Mouse (Mus musculus) ES-E14 (cell line): ENCODE data around the gene Traip. TPM values are rescaled to one million over a fixed set of nuclear protein-coding genes. Genes with fewer than 3 reads are reported as not detected.

ENCODE experiments used
- DNase-seq: peaks from one replicate; pipeline ENCODE4 v3.0.0-alpha.2; 2013; ENCODE audit warnings: low read depth, low spot score
- H3K27ac ChIP-seq: 2 replicates; pipeline ENCODE4 v1.5.1; 2012; ENCODE audit warnings: low read depth, mild to moderate bottlenecking, low read length, moderate library complexity, mixed read lengths; ENCODE audit not compliant: poor library complexity, insufficient read depth, severe bottlenecking
- H3K36me3 ChIP-seq: 2 replicates; pipeline ENCODE4 v1.6.1; 2012; ENCODE audit warnings: mild to moderate bottlenecking, low read length, moderate library complexity, mixed read lengths; ENCODE audit not compliant: control insufficient read depth, poor library complexity, insufficient read depth, severe bottlenecking
- H3K4me1 ChIP-seq, 2 experiments: fragments of 150-350 bp in 1 of 2; sonication (generic) in 1 of 2; 2 replicates each; pipeline ENCODE4 v1.6.1; 2012; ENCODE audit warnings: low read length in 2 of 2, mild to moderate bottlenecking in 1 of 2, mixed read lengths in 1 of 2; ENCODE audit not compliant: control insufficient read depth in 2 of 2, insufficient read depth in 2 of 2, poor library complexity in 1 of 2
- H3K4me3 ChIP-seq, 2 experiments: fragments of 150-350 bp in 1 of 2; sonication (generic) in 1 of 2; 2 replicates each; pipeline ENCODE4 v1.5.1; 2012; ENCODE audit warnings: low read length in 2 of 2, low read depth in 1 of 2, mild to moderate bottlenecking in 1 of 2, mixed read lengths in 1 of 2; ENCODE audit not compliant: insufficient read depth in 1 of 2, poor library complexity in 1 of 2, severe bottlenecking in 1 of 2
- H3K9ac ChIP-seq: 2 replicates; pipeline ENCODE4 v1.6.1; 2012; ENCODE audit warnings: low read depth, mild to moderate bottlenecking, low read length, mixed read lengths; ENCODE audit not compliant: poor library complexity, insufficient read depth, severe bottlenecking
- H3K9me3 ChIP-seq: fragments of 150-350 bp; sonication (generic); 2 replicates; pipeline ENCODE4 v1.6.1; 2012; ENCODE audit warnings: low read depth, mild to moderate bottlenecking, low read length; ENCODE audit not compliant: control insufficient read depth, insufficient read depth
- CHD2 ChIP-seq: IDR thresholded peaks from 2 replicates; pipeline ENCODE4 v1.6.1; 2014; ENCODE audit warnings: mild to moderate bottlenecking, low read depth, low read length, inconsistent platforms
- HCFC1 ChIP-seq: IDR thresholded peaks from 2 replicates; pipeline ENCODE4 v1.6.1; 2012; ENCODE audit warnings: low read length, inconsistent platforms, borderline replicate concordance; ENCODE audit not compliant: insufficient read depth
- MAFK ChIP-seq: IDR thresholded peaks from 2 replicates; pipeline ENCODE4 v1.6.1; 2014; ENCODE audit warnings: mild to moderate bottlenecking, low read depth, low read length, inconsistent platforms; ENCODE audit not compliant: insufficient read depth
- ZC3H11A ChIP-seq: IDR thresholded peaks from 2 replicates; pipeline ENCODE4 v1.6.1; 2012; ENCODE audit warnings: low read depth, mild to moderate bottlenecking, inconsistent platforms, low read length, borderline replicate concordance
- ZNF384 ChIP-seq: IDR thresholded peaks from 2 replicates; pipeline ENCODE4 v1.6.1; 2012; ENCODE audit warnings: low read depth, low read length, inconsistent platforms
- in situ Hi-C, 2 experiments: fragments of 600-800 bp; cut with MboI; formaldehyde crosslinking; loops; one replicate each; pipeline ENCODE4 v1.15.1; 2025; ENCODE audit warnings: low sequenced_read_pairs in 2 of 2, inconsistent platforms in 1 of 2; ENCODE audit not compliant: unreplicated experiment in 2 of 2
- total RNA-seq: library from RNA; depleted of rRNA; stranded (reverse); fragments of 300-350 nt; gene quantifications from 2 replicates; pipeline ENCODE4 v1.2.3, GENCODE M21; 2012

Traip gene
- total RNA-seq, 1 experiment = 43.7 TPM

DNA sequence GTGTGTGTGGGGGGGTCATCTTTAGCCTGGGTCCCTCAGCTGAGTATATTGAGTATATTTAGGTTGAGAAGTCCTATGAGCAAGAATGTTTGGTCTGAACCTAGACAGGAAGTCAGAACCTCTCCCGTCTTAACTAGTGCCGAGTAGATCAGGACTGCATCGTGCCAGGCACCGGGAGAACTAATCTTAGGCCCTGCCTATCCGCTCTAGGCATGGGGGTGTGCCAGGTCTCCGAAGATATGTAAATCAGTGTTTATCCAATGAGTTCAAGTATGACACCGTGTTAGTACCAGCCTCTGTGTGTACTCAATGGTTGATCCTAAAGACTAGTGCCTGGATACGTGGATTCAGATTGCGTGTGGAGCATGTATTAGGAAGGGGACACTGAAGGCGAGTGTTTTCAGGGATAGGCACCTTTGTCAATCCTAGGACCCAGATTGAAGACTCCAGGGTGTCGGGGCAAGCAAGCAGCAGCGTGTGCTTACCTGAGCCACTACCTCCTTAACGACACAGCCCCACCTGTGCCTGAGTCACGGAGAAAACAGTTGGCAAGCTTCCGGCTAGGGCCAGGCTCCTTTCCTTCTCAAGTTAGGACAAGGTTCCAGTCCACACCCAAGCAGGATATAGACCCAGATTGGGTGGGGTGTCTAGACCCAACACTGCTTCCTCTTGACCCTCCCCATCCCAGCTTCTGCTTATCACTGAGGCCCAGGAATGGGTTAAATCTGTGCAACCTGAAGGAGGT is 39.7 kb upstream of the Traip start:
- Histone ChIP-seq H3K9me3 (no peaks in the 10 kb centered on the region), H3K4me1 (peaks cover 0 to 3% of the 10 kb centered on the region in 2 experiments; a peak in 2 of 4 replicates), H3K36me3 (no peaks in the 10 kb centered on the region), H3K27ac (no peak overlapping the region), H3K9ac (no peak overlapping the region), H3K4me3 (no peak overlapping the region)
- no peak for TF ChIP-seq HCFC1
- TF ChIP-seq MAFK = no peak
- TF ChIP-seq ZC3H11A = no peak
- no peak for TF ChIP-seq CHD2
- no peak for TF ChIP-seq ZNF384
- in situ Hi-C loops = no loop called here
- DNase-seq = no peak

DNA sequence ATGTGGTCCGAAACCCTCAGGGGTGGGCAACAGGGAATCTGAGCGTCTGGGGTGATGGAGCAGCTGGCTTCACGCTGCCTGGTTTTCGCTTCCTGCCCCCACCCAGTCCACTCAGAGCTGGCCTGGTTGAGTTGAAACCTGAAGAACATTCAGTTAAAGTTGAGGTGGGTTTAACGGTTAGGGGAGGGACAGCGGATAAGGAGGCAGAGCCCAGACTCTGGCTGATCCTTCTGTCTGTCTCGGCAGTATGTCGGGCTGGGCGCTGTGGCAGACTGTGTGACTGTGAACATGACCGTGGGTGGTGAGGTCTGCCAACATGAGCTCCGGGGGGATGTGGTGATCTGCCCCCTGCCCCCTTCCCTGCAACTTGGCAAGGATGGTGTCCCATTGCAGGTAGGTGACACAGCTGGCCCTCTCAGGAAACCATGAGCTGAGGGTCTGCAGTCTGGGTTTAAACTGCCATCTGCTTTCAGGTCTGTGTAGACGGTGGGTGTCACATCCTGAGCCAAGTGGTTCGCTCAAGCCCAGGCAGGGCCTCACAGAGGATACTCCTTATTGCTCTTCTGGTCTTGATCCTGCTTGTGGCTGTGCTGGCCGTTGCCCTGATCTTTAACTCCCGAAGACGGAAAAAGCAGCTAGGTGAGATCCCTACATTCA is 35.0 kb upstream of the Traip start:
- TF ChIP-seq HCFC1 = no peak
- no peak for TF ChIP-seq ZNF384
- no peak for TF ChIP-seq ZC3H11A
- no peak for TF ChIP-seq MAFK
- no peak for TF ChIP-seq CHD2
- Histone ChIP-seq H3K36me3 (no peaks in the 10 kb centered on the region), H3K4me1 (peaks cover 0 to 4% of the 10 kb centered on the region in 2 experiments; a peak in 2 of 4 replicates), H3K9ac (no peak overlapping the region), H3K4me3 (no peak overlapping the region), H3K27ac (no peak overlapping the region), H3K9me3 (no peaks in the 10 kb centered on the region)
- DNase-seq = no peak
- in situ Hi-C loops = no loop called here

DNA sequence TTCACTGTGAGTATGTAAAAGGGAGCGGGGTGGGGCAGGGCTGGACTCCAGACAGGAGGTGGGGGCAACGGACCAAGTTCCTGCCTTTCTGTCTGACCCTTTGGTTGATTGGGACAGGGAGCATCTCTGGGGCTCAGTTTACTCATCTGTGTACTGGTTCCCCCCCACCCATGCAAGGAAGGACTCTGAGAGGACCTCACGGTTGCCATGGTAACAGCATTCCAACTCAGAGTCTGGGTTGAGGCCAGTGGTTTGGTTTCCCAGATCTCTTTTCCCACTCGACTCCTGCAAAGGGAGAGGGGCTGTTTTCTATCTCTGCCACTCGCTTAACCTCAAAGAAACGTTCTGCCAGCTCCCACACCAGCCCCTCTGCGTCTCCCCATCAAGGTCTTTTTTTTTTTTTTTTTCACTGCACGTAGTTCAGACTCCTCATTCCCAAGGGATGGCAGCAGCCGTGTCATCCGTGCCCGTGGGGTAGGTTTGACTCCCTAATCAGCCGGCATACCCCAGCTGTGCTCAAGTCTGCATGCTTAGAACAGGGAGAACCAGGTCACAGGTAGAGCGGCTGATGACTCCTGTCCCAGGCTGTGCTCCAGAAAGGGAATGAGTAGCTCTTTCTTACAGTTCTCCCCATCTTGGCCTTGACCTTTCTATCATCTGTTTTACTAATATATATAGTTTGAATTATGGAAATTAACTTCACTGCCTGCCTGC is 31.9 kb upstream of the Traip start:
- no peak for DNase-seq
- Histone ChIP-seq H3K27ac (no peak overlapping the region), H3K4me1 (peaks cover 0 to 4% of the 10 kb centered on the region in 2 experiments; a peak in 2 of 4 replicates), H3K9me3 (no peaks in the 10 kb centered on the region), H3K36me3 (no peaks in the 10 kb centered on the region), H3K9ac (no peak overlapping the region), H3K4me3 (no peak overlapping the region)
- no peak for TF ChIP-seq ZNF384
- TF ChIP-seq ZC3H11A = no peak
- TF ChIP-seq MAFK = no peak
- TF ChIP-seq HCFC1 = no peak
- TF ChIP-seq CHD2 = no peak
- in situ Hi-C loops = no loop called here

DNA sequence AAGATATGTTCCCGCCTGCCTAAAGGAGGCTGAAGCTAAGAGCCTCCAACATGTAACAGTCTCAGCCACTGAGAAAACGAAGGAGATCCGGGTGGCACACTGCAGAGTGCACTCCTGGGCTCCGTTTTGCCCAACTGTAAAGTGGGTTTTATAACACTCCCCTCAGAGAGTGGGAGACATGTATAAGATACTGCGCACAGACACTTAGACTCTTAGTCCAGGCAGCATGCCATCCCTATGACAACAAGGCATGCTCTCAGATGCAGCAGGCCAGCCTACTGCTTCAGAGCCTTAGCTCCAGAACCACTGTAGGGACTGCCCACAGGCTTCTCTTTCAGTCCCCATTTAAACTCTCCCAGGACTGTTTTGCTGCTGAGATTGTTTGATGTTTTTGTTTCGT is 31.1 kb upstream of the Traip start:
- Histone ChIP-seq H3K9me3 (no peaks in the 10 kb centered on the region), H3K36me3 (no peaks in the 10 kb centered on the region), H3K9ac (no peak overlapping the region), H3K4me1 (peaks cover 0 to 4% of the 10 kb centered on the region in 2 experiments; a peak in 2 of 4 replicates), H3K27ac (no peak overlapping the region), H3K4me3 (no peak overlapping the region)
- in situ Hi-C loops = no loop called here
- no peak for DNase-seq
- TF ChIP-seq CHD2 (no peak), ZC3H11A (no peak), HCFC1 (no peak), ZNF384 (no peak), MAFK (no peak)
